ENCODE assay signal across 8 mouse cellular contexts in genomic region chr12:24707480-24707802, GRCm38 (mm10). TPM values are rescaled to one million over a fixed set of nuclear protein-coding genes. Genes with fewer than 3 reads are reported as not detected.
DNase-seq lines count a peak whose midpoint lies in the region; ATAC-seq and TF ChIP-seq lines count a peak whose summit lies in the region.

No protein-coding gene starts in this region.

- no peak for TF ChIP-seq CTCF in hindbrain, postnatal 0 days (IDR thresholded peaks at IDR 0.05; ENCODE audit: low read depth)

- ATAC-seq in liver, embryonic 11.5 days (replicated peaks; ENCODE audit: low FRiP score) = no peak
- ATAC-seq in hindbrain, postnatal 0 days = no peak
- no peak; the same call in 1 of the 2 replicates for ATAC-seq in neural tube, embryonic 12.5 days (ENCODE audit: low FRiP score, low read depth)
- ATAC-seq in frontal cortex, adult (ENCODE audit: low TSS enrichment) = no peak

- peak overlapping the region; percentile 91 for H3K27ac ChIP-seq in liver, embryonic 11.5 days (ENCODE audit: low read depth, low read length)
- no peak overlapping the region for H3K27ac ChIP-seq in hindbrain, postnatal 0 days
- no peak overlapping the region for H3K27ac ChIP-seq in neural tube, embryonic 12.5 days

- peaks cover 30% of the 10 kb centered on the region for H3K4me1 ChIP-seq in liver, embryonic 11.5 days (replicated peaks; ENCODE audit: control insufficient read depth, insufficient read depth, low read length)
- peaks cover 7% of the 10 kb centered on the region; the same call in 1 of the 2 replicates for H3K4me1 ChIP-seq in hindbrain, postnatal 0 days (ENCODE audit: insufficient read depth, low read length)
- H3K4me1 ChIP-seq in neural tube, embryonic 12.5 days = peaks cover 21% of the 10 kb centered on the region

- H3K4me3 ChIP-seq in liver, embryonic 11.5 days (ENCODE audit: low read depth, low read length) = peak overlapping the region; percentile 96
- H3K4me3 ChIP-seq in hindbrain, postnatal 0 days (ENCODE audit: low read length) = peak overlapping the region; percentile 80
- peak overlapping the region; percentile 90 for H3K4me3 ChIP-seq in neural tube, embryonic 12.5 days

- H3K27me3 ChIP-seq in liver, embryonic 11.5 days (replicated peaks; ENCODE audit: control insufficient read depth, insufficient read depth, low read length) = no peaks in the 10 kb centered on the region
- no peaks in the 10 kb centered on the region for H3K27me3 ChIP-seq in hindbrain, postnatal 0 days (ENCODE audit: insufficient read depth, low read length)
- H3K27me3 ChIP-seq in neural tube, embryonic 12.5 days (replicated peaks) = no peaks in the 10 kb centered on the region

- no peaks in the 10 kb centered on the region for H3K9me3 ChIP-seq in liver, embryonic 11.5 days (ENCODE audit: control insufficient read depth, low read length)
- no peaks in the 10 kb centered on the region for H3K9me3 ChIP-seq in hindbrain, postnatal 0 days (ENCODE audit: low read length)
- H3K9me3 ChIP-seq in neural tube, embryonic 12.5 days = no peaks in the 10 kb centered on the region

- peak overlapping the region; percentile 91 for H3K4me2 ChIP-seq in liver, embryonic 11.5 days
- peak overlapping the region; percentile 88 for H3K4me2 ChIP-seq in hindbrain, postnatal 0 days (ENCODE audit: low read depth, low read length)
- peak overlapping the region; percentile 86 for H3K4me2 ChIP-seq in neural tube, embryonic 12.5 days (replicated peaks)

- peak; percentile 37 for DNase-seq in liver, embryonic 11.5 days (ENCODE audit: low spot score)
- DNase-seq in liver = no peak
- peak; percentile 43 for DNase-seq in c-Kit-positive CD71-positive TER-119-negative erythroid progenitor cells, embryonic 14.5 days (ENCODE audit: low read depth)
- no peak for DNase-seq in hindbrain, postnatal 0 days (ENCODE audit: low spot score)
- DNase-seq in natural killer cell, adult 2 months (ENCODE audit: low spot score in 2 of 2) = no peak
- DNase-seq in urinary bladder, adult 18-20 months (ENCODE audit: low spot score in 2 of 2) = no peak

- WGBS in liver, embryonic 11.5 days = 0% methylated on average over 9 of the region's 9 CpGs
- WGBS in hindbrain, postnatal 0 days = 0% methylated on average over 9 of the region's 9 CpGs
- under 1% methylated on average over 9 of the region's 9 CpGs for WGBS in neural tube, embryonic 12.5 days

- peaks cover 21% of the 10 kb centered on the region for H3K36me3 ChIP-seq in liver, embryonic 11.5 days (ENCODE audit: control insufficient read depth, insufficient read depth, low read length)
- H3K36me3 ChIP-seq in hindbrain, postnatal 0 days (ENCODE audit: insufficient read depth, low read length) = no peaks in the 10 kb centered on the region
- H3K36me3 ChIP-seq in neural tube, embryonic 12.5 days = peaks cover 8% of the 10 kb centered on the region

- H3K9ac ChIP-seq in liver, embryonic 11.5 days (ENCODE audit: low read depth, low read length) = peak overlapping the region; percentile 98
- no peak overlapping the region for H3K9ac ChIP-seq in hindbrain, postnatal 0 days (replicated peaks; ENCODE audit: low read length)
- peak overlapping the region; percentile 83 for H3K9ac ChIP-seq in neural tube, embryonic 12.5 days

RNA-seq across cellular contexts. Expression of gene Rrm2, which starts 0.6 kb away (rescaled TPM):
- polyA plus RNA-seq in liver, embryonic 11.5 days (2014; fragmentation: Nextera tagmentation; extraction: Ambion mirVana) = 422 and 475 TPM in 2 replicates
- total RNA-seq in hindbrain, postnatal 0 days (2014; rRNA removed) = 23.4 TPM in 2 replicates
- polyA plus RNA-seq in hindbrain, postnatal 0 days (2015; fragmentation: Nextera tagmentation; extraction: Ambion mirVana) = 53.4 and 61.1 TPM in 2 replicates
- polyA plus RNA-seq in neural tube, embryonic 12.5 days (2016; fragmentation: Nextera tagmentation; extraction: Ambion mirVana) = 261 and 262 TPM in 2 replicates

RNA-seq across cellular contexts. Expression of gene Cys1, which starts 25.8 kb away (rescaled TPM):
- polyA plus RNA-seq in liver, embryonic 11.5 days (2014; fragmentation: Nextera tagmentation; extraction: Ambion mirVana) = 0.49 and 1.1 TPM in 2 replicates
- total RNA-seq in hindbrain, postnatal 0 days (2014; rRNA removed) = 3.9 and 5.5 TPM in 2 replicates
- 1.4 and 1.7 TPM in 2 replicates for polyA plus RNA-seq in hindbrain, postnatal 0 days (2015; fragmentation: Nextera tagmentation; extraction: Ambion mirVana)
- polyA plus RNA-seq in neural tube, embryonic 12.5 days (2016; fragmentation: Nextera tagmentation; extraction: Ambion mirVana) = 1.1 and 1.3 TPM in 2 replicates

RNA-seq across cellular contexts. Expression of gene Klf11, which starts 56.4 kb away (rescaled TPM):
- 8.7 and 12.1 TPM in 2 replicates for polyA plus RNA-seq in liver, embryonic 11.5 days (2014; fragmentation: Nextera tagmentation; extraction: Ambion mirVana)
- total RNA-seq in hindbrain, postnatal 0 days (2014; rRNA removed) = 28.2 and 28.3 TPM in 2 replicates
- 18.0 and 20.4 TPM in 2 replicates for polyA plus RNA-seq in hindbrain, postnatal 0 days (2015; fragmentation: Nextera tagmentation; extraction: Ambion mirVana)
- 15.5 and 16.3 TPM in 2 replicates for polyA plus RNA-seq in neural tube, embryonic 12.5 days (2016; fragmentation: Nextera tagmentation; extraction: Ambion mirVana)

Comparison
In these comparisons a context has a peak if more than half of its experiments do, and no peak if none do; other contexts are left out.
1. DNase-seq: peak in liver, embryonic 11.5 days (single experiment) and c-Kit-positive CD71-positive TER-119-negative erythroid progenitor cells, embryonic 14.5 days (single experiment); none in liver (single experiment), hindbrain, postnatal 0 days (single experiment), natural killer cell, adult 2 months (0 of 2) and urinary bladder, adult 18-20 months (0 of 2).
2. Peak in every context shown above with its lines, with median percentiles within 50 percentile points of each other: H3K4me2 ChIP-seq and H3K4me3 ChIP-seq.